Mouse (Mus musculus) spleen, adult 12 weeks (tissue): ENCODE results near the gene Spatc1l.

Experiments used
- DNase-seq: peaks from one replicate; pipeline ENCODE4 v3.0.0; 2022; ENCODE audit warnings: low spot score

Spatc1l gene

DNA sequence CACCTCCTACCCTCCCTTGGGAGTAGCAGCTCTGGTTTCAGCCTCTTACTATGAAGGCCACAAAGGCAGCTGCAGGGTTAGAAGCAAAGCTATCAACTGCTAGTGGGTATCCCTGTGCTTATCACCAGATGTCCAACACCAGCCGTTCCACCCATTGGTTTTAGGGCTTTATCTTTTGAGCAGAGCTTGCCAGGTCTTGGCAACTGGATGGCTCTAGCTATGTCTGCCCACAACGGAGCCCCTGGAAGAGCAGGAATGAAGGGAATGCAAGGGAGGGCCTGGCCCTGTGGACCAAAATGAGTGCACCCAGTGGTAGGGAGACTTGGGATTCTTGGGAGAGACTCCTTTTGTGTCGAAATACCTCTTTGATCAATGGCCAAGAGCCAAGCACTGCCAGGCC, 40.6 kb downstream of the Spatc1l start:
- no peak for DNase-seq

DNA sequence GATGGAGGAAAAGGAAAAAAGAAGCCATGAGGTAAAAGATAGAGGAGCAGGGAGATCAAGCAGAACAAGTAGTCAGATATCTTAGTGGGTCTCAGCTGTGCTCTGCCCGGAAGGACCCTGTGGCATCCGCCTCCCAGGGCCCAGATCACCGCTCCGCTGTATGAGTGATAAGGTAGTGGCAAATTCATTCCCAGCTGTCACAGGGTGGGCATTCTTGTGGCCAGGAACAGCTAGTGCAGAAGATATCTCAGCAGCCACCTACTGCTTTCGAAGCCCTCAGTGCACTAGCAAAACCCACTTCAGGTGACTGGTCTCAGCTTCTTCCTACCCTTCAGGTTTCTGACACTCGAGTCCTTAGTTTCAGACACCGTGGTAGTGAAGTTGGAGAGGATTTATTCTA, 50.4 kb downstream of the Spatc1l start:
- DNase-seq, result no peak
